Mouse (Mus musculus): ENCODE results near the gene Ptpn22. TPM values are rescaled to one million over a fixed set of nuclear protein-coding genes. Genes with fewer than 3 reads are reported as not detected.
"Not testable (repeated sequence)": the region's sequence is repeated elsewhere in the genome, so short reads cannot be mapped to it uniquely, and the experiment has no call there.

The Ptpn22 gene
- polyA plus RNA-seq, 1 experiment from 2014 or later = 0.65 TPM

DNA sequence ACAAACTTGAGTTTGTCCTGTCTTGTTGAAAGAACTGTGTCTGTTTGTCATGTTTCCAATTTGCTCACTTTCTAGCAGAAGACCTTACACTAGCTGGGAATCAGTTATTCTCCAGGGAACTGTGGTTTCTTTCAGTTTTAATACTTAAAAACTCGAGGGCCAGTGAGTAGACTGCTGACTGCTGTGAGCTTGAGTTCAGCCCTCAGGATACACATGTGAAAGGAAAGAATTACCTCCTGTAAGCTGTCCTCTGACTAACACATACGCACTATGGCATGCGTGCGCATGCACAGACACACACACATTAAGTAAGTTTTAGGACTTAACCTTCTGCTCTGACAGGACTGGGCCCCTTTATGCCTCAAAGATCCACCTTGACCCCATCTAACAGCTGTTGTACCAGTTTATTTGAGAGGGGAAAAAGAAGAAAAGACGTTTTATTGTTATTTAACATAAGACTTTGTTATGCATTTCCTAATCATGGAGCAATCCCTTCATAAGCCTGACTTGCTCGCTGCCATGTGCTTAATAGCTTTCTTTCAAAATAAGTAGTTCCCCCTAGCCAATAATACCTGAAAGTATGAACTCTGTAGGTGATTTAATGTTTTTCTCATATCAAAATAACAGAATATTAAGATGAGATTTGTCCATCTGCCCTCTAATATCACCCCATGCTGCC is 24.2 kb upstream of the Ptpn22 start:
- Histone ChIP-seq H3K27ac (ENCODE audit: low read depth, low read length) (no peak overlapping the region), H3K4me1 (ENCODE audit: control insufficient read depth, insufficient read depth, low read length) (no peaks in the 10 kb centered on the region), H3K9me3 (ENCODE audit: control insufficient read depth, low read length) (no peaks in the 10 kb centered on the region), H3K4me2 (ENCODE audit: low read depth) (no peak overlapping the region), H3K36me3 (ENCODE audit: control insufficient read depth, insufficient read depth, low read length) (no peaks in the 10 kb centered on the region), H3K4me3 (ENCODE audit: low read depth, low read length) (no peak overlapping the region), H3K27me3 (ENCODE audit: control insufficient read depth, insufficient read depth, low read length) (no peaks in the 10 kb centered on the region), H3K9ac (ENCODE audit: low read length) (no peak overlapping the region)
- no peak for ATAC-seq (ENCODE audit: insufficient read depth, low FRiP score, low TSS enrichment)
- DNase-seq (ENCODE audit: low spot score) = no peak
- WGBS = 83% methylated on average over 6 of the region's 6 CpGs

DNA sequence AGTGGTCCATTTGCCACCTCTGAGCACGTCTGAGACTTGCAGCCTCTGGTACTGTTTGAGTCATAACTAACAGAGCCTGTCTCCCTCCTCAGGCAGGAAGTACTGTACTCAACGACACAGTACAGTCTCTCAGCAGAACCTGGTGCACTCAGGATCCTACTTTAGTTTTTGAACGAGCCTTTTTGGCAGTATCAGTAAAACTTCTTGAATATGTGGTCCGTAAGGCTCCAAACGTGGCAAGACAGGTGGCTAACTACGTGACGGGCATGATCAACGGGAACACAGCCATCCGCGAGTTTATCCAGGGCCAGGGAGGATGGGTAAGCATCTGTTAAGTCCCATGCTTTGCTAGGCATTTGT is 23.7 kb upstream of the Ptpn22 start:
- Histone ChIP-seq H3K27ac (ENCODE audit: low read depth, low read length) (no peak overlapping the region), H3K4me2 (ENCODE audit: low read depth) (no peak overlapping the region), H3K36me3 (ENCODE audit: control insufficient read depth, insufficient read depth, low read length) (no peaks in the 10 kb centered on the region), H3K4me1 (ENCODE audit: control insufficient read depth, insufficient read depth, low read length) (no peaks in the 10 kb centered on the region), H3K27me3 (ENCODE audit: control insufficient read depth, insufficient read depth, low read length) (no peaks in the 10 kb centered on the region), H3K9ac (ENCODE audit: low read length) (no peak overlapping the region), H3K9me3 (ENCODE audit: control insufficient read depth, low read length) (no peaks in the 10 kb centered on the region), H3K4me3 (ENCODE audit: low read depth, low read length) (no peak overlapping the region)
- ATAC-seq (ENCODE audit: insufficient read depth, low FRiP score, low TSS enrichment) (no peak), DNase-seq (ENCODE audit: low spot score) (no peak)
- WGBS = 85% methylated on average over 10 of the region's 10 CpGs

DNA sequence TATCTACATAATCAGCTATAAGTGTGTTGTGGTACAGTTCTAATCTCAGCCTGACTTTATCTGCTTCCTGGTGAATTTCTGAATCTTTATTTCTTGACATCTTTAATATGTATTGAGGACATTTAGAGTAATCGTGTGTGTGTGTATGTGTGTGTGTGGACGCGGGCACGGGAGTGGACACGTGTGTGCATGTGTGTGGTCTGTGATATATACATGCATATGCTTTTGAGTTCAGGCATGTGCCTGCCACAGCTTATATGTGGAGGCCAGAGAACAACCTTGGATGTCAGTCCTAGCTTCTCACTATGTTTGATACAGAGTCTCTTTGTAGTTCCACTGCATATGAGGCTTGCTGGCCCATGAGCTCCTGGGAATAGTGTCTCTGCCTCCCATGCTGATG is 23.1 kb upstream of the Ptpn22 start:
- H3K4me3 ChIP-seq (ENCODE audit: low read depth, low read length) = no peak overlapping the region
- no peak overlapping the region for H3K4me2 ChIP-seq (ENCODE audit: low read depth)
- no peak overlapping the region for H3K9ac ChIP-seq (ENCODE audit: low read length)
- H3K36me3 ChIP-seq (ENCODE audit: control insufficient read depth, insufficient read depth, low read length) = no peaks in the 10 kb centered on the region
- WGBS = 97% methylated on average over 5 of the region's 5 CpGs
- no peaks in the 10 kb centered on the region for H3K9me3 ChIP-seq (ENCODE audit: control insufficient read depth, low read length)
- no peaks in the 10 kb centered on the region for H3K27me3 ChIP-seq (ENCODE audit: control insufficient read depth, insufficient read depth, low read length)
- no peak for DNase-seq (ENCODE audit: low spot score)
- H3K4me1 ChIP-seq (ENCODE audit: control insufficient read depth, insufficient read depth, low read length) = no peaks in the 10 kb centered on the region
- ATAC-seq (ENCODE audit: insufficient read depth, low FRiP score, low TSS enrichment) = no peak
- no peak overlapping the region for H3K27ac ChIP-seq (ENCODE audit: low read depth, low read length)

DNA sequence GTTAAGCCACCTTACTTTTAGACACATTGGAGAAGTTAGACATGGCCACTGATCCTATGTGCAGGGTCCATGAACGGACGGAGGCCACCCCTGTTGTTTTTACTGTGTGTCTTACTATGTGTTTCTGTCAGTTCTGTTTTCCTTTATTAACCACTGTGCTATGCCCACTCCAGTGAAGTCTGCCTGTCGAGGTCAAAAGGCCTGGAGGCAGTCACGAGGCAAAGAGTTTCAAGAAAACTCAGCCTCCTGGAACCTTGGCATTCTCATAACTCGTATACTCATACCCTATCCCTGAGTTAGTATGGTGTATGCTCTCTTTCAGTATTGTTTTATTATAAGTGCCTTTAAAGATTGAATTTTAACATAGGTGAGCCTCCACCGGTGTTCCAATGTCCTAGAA is 19.9 kb upstream of the Ptpn22 start:
- no peak overlapping the region for H3K4me3 ChIP-seq (ENCODE audit: low read depth, low read length)
- no peak overlapping the region for H3K9ac ChIP-seq (ENCODE audit: low read length)
- no peaks in the 10 kb centered on the region for H3K4me1 ChIP-seq (ENCODE audit: control insufficient read depth, insufficient read depth, low read length)
- ATAC-seq (ENCODE audit: insufficient read depth, low FRiP score, low TSS enrichment) (no peak), DNase-seq (ENCODE audit: low spot score) (no peak)
- no peaks in the 10 kb centered on the region for H3K36me3 ChIP-seq (ENCODE audit: control insufficient read depth, insufficient read depth, low read length)
- WGBS = 92% methylated on average over 6 of the region's 6 CpGs
- H3K4me2 ChIP-seq (ENCODE audit: low read depth) = no peak overlapping the region
- no peaks in the 10 kb centered on the region for H3K27me3 ChIP-seq (ENCODE audit: control insufficient read depth, insufficient read depth, low read length)
- H3K9me3 ChIP-seq (ENCODE audit: control insufficient read depth, low read length) = no peaks in the 10 kb centered on the region
- no peak overlapping the region for H3K27ac ChIP-seq (ENCODE audit: low read depth, low read length)

DNA sequence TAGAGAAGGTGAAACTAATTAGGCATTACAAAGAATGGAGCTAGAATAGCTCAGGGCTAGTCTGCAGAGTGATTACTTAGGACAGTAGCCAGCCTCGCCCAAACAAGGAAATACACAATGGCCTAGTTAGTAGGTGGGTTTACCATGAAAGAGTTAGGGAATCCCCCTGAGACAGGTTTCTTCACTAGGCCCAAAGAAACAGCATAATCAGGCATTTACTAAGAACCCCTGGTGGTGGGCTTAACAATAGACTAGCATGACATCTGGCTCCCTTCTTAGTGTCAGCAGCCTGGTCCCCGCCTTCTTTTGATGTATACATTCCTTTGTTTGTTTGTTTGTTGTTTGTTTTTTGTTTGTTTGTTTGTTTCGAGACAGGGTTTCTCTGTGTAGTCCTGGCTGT is 19.4 kb upstream of the Ptpn22 start:
- not testable (repeated sequence) for H3K27ac ChIP-seq (ENCODE audit: low read depth, low read length); H3K27me3 ChIP-seq (ENCODE audit: control insufficient read depth, insufficient read depth, low read length); H3K36me3 ChIP-seq (ENCODE audit: control insufficient read depth, insufficient read depth, low read length); ATAC-seq (ENCODE audit: insufficient read depth, low FRiP score, low TSS enrichment); DNase-seq (ENCODE audit: low spot score); H3K4me3 ChIP-seq (ENCODE audit: low read depth, low read length); H3K4me2 ChIP-seq (ENCODE audit: low read depth); H3K9me3 ChIP-seq (ENCODE audit: control insufficient read depth, low read length); H3K9ac ChIP-seq (ENCODE audit: low read length); H3K4me1 ChIP-seq (ENCODE audit: control insufficient read depth, insufficient read depth, low read length)
- 75% methylated on average over 3 of the region's 3 CpGs for WGBS

DNA sequence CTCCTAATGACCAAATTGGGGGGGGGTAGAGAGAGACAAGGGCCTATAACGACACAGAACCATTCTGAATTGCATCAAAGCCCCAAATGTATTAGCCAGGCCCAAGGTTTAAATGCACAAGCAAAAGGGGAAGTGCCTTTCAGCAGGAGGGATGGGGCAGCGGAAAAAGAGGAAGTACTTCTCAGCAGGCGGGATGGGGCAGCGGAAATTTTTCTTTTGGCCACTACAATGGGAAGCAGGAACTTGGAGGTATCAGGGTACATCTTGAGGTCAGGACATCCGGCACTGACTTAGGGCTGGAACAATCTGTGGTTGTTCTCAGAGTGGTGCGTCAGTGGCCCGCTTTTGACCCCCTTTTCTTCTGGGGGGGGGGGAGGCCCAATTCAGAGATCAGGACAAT is 18.6 kb upstream of the Ptpn22 start:
- not testable (repeated sequence) for H3K9ac ChIP-seq (ENCODE audit: low read length); H3K36me3 ChIP-seq (ENCODE audit: control insufficient read depth, insufficient read depth, low read length); H3K4me2 ChIP-seq (ENCODE audit: low read depth); H3K27me3 ChIP-seq (ENCODE audit: control insufficient read depth, insufficient read depth, low read length); ATAC-seq (ENCODE audit: insufficient read depth, low FRiP score, low TSS enrichment); DNase-seq (ENCODE audit: low spot score); H3K9me3 ChIP-seq (ENCODE audit: control insufficient read depth, low read length); H3K27ac ChIP-seq (ENCODE audit: low read depth, low read length); H3K4me3 ChIP-seq (ENCODE audit: low read depth, low read length); H3K4me1 ChIP-seq (ENCODE audit: control insufficient read depth, insufficient read depth, low read length)
- 86% methylated on average over 7 of the region's 7 CpGs for WGBS

DNA sequence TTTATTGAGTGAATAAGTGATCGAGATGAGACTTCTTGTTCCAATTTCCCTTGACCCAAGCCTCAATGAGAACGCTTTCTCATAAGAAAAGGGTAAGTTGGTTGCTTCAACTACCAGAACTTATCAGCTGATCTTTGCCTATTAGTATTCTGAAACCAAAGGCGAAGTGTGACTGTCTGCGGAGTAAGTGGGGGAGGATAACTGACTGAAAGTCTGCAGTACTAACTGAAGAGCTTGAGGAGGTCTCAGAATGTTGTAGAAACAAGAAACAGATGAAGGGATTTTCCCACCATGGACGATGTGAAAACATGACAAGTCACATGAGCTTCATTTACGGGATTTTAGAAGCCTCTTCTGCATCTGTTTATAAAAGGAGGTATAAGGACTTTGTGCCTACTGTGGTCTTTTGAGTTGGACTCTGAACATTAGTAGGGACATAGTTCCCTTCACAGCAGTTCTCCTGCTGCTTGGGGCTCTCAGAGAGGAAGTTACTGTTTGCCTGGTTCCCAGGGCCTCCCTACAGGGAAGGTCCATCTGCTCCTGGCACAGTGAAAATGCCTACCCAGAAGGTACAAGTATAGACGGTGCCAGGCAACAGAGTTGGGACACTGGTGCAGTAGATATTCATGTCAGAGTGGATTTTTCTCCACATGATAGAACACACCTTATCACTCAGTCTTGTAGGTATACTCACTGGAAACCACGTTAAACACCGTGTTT is 8.8 kb upstream of the Ptpn22 start:
- Histone ChIP-seq H3K4me1 (ENCODE audit: control insufficient read depth, insufficient read depth, low read length) (no peaks in the 10 kb centered on the region), H3K27ac (ENCODE audit: low read depth, low read length) (no peak overlapping the region), H3K9me3 (ENCODE audit: control insufficient read depth, low read length) (no peaks in the 10 kb centered on the region), H3K27me3 (ENCODE audit: control insufficient read depth, insufficient read depth, low read length) (no peaks in the 10 kb centered on the region), H3K36me3 (ENCODE audit: control insufficient read depth, insufficient read depth, low read length) (no peaks in the 10 kb centered on the region), H3K4me2 (ENCODE audit: low read depth) (no peak overlapping the region), H3K9ac (ENCODE audit: low read length) (no peak overlapping the region), H3K4me3 (ENCODE audit: low read depth, low read length) (no peak overlapping the region)
- DNase-seq (ENCODE audit: low spot score) = no peak
- WGBS = 85% methylated on average over 9 of the region's 9 CpGs
- ATAC-seq (ENCODE audit: insufficient read depth, low FRiP score, low TSS enrichment) = no peak

DNA sequence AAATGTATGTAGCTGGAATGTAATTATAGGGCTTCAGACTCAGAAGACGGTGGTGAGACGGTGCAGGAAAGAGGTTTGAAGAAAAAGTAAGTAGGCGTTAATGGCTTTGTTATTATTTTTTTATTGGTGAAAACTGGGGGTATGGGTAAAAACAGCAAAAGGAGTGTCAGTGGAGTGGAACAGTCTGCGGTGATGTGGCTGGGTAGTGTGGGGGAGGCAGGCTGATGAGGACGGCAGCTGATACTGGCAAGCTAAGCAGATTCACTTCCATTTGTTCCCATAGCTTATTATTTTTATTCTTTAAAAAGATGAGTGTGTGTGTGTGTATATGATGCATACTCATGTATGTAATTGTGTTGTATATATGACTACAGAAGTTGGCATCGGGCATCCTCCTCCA is 8.1 kb upstream of the Ptpn22 start:
- ATAC-seq (ENCODE audit: insufficient read depth, low FRiP score, low TSS enrichment) = no peak
- Histone ChIP-seq H3K4me3 (ENCODE audit: low read depth, low read length) (no peak overlapping the region), H3K36me3 (ENCODE audit: control insufficient read depth, insufficient read depth, low read length) (no peaks in the 10 kb centered on the region), H3K4me1 (ENCODE audit: control insufficient read depth, insufficient read depth, low read length) (no peaks in the 10 kb centered on the region), H3K4me2 (ENCODE audit: low read depth) (no peak overlapping the region), H3K27me3 (ENCODE audit: control insufficient read depth, insufficient read depth, low read length) (no peaks in the 10 kb centered on the region), H3K9ac (ENCODE audit: low read length) (no peak overlapping the region), H3K27ac (ENCODE audit: low read depth, low read length) (no peak overlapping the region), H3K9me3 (ENCODE audit: control insufficient read depth, low read length) (no peaks in the 10 kb centered on the region)
- no peak for DNase-seq (ENCODE audit: low spot score)
- WGBS = 92% methylated on average over 6 of the region's 6 CpGs

DNA sequence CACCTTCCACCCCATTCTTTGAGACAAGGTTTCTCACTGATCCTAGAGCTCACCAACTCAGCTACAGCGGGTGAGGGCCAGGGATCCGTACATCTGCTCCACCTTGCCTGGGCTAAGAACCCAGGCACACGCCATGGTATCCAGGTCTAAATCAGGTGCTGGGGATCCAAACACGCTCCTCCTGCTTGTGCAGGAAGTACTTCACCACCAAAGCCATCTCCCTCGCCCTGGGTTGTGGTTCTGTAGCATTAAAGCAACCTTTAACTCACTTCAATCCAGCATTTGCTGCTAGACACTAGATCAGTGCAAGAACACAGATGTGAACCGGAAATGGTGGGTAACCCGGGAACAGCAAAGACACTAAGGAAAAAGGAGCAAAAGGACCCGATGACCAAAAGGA is 7.7 kb upstream of the Ptpn22 start:
- no peak overlapping the region for H3K27ac ChIP-seq (ENCODE audit: low read depth, low read length)
- no peak overlapping the region for H3K9ac ChIP-seq (ENCODE audit: low read length)
- no peaks in the 10 kb centered on the region for H3K9me3 ChIP-seq (ENCODE audit: control insufficient read depth, low read length)
- H3K4me1 ChIP-seq (ENCODE audit: control insufficient read depth, insufficient read depth, low read length) = no peaks in the 10 kb centered on the region
- H3K27me3 ChIP-seq (ENCODE audit: control insufficient read depth, insufficient read depth, low read length) = no peaks in the 10 kb centered on the region
- H3K4me3 ChIP-seq (ENCODE audit: low read depth, low read length) = no peak overlapping the region
- no peaks in the 10 kb centered on the region for H3K36me3 ChIP-seq (ENCODE audit: control insufficient read depth, insufficient read depth, low read length)
- no peak overlapping the region for H3K4me2 ChIP-seq (ENCODE audit: low read depth)
- ATAC-seq (ENCODE audit: insufficient read depth, low FRiP score, low TSS enrichment) (no peak), DNase-seq (ENCODE audit: low spot score) (no peak)
- 88% methylated on average over 8 of the region's 8 CpGs for WGBS

Data from neural tube, embryonic 11.5 days (tissue).